ENCODE assay signal across 13 mouse cellular contexts in genomic region chr4:110229652-110230051, GRCm38 (mm10).
"Had no signal": no experiment of that assay in that cellular context is flagged by ENCODE, and none has a peak within 500 bp of the region (broad histone marks: within the 10 kb centered on the region; RNA-seq: fewer than 3 reads in every experiment).

No protein-coding gene starts in this region.

- H3K27ac ChIP-seq: intestine, embryonic 15.5 days; limb, embryonic 12.5 days; lung, embryonic 15.5 days; macrophage; midbrain, embryonic 15.5 days had no signal

- H3K4me2 ChIP-seq: intestine, embryonic 15.5 days; limb, embryonic 12.5 days; lung, embryonic 15.5 days; midbrain, embryonic 11.5 days; midbrain, embryonic 15.5 days had no signal

- ATAC-seq: intestine, embryonic 15.5 days; midbrain, embryonic 15.5 days had no signal

- H3K4me3 ChIP-seq: intestine, embryonic 15.5 days; limb, embryonic 12.5 days; lung, embryonic 15.5 days; megakaryocyte, embryonic 14.5 days; midbrain, embryonic 15.5 days had no signal

- H3K4me1 ChIP-seq: intestine, embryonic 15.5 days; limb, embryonic 12.5 days; lung, embryonic 15.5 days had no signal

- H3K27me3 ChIP-seq: intestine, embryonic 15.5 days; limb, embryonic 12.5 days; lung, embryonic 15.5 days; megakaryocyte, embryonic 14.5 days; midbrain, embryonic 15.5 days had no signal

- DNase-seq: kidney, adult 18-20 months; kidney, postnatal 10 days; lung, postnatal 14 days; right cerebral cortex, adult 18-20 months; thymus, adult 2 months; thymus, postnatal 25 days had no signal

- H3K9me3 ChIP-seq: intestine, embryonic 15.5 days; limb, embryonic 12.5 days; lung, embryonic 15.5 days; megakaryocyte, embryonic 14.5 days; midbrain, embryonic 15.5 days had no signal

- H3K36me3 ChIP-seq: intestine, embryonic 15.5 days; limb, embryonic 12.5 days; lung, embryonic 15.5 days; midbrain, embryonic 15.5 days had no signal

- H3K9ac ChIP-seq: intestine, embryonic 15.5 days; limb, embryonic 12.5 days; lung, embryonic 15.5 days; midbrain, embryonic 15.5 days had no signal
